Mouse (Mus musculus) spleen, postnatal 36 days (tissue): ENCODE results near the gene Syne1.

ENCODE experiments used
- DNase-seq, 2 experiments: peaks; one replicate each; pipeline ENCODE4 v3.0.0; 2022; ENCODE audit warnings: low spot score in 2 of 2, mixed read lengths in 1 of 2

Gene Syne1

DNA sequence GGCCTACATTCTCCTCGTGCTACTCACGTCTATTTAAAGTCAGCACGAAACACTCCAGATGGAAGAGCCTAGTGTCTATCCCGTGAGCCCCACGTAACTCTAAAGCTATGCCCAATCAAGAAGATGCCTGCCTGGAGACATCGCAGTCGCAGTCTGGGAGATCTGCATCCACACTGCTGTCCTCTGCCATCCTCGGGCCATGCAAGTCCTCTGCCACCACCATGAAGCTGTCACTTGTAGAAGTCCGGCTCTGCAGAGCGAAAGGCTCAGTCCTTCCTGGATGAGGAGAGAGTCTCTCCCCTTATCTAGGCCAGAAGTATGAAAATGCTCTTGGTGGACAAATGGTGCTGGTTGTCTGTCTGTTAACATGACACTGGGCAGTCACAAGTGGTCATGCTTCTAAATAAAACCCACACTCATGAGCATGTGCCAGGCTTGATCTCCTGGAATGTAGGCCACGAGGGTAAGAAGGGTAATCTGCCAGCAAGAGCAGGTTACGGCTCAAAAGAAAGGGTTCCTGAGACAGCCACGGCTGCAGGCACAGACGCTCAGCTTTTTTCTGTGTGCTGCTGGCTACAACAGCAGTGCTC, 482.5 kb downstream of the Syne1 start, which contains the start of gene Gm10097:
Gene Gm10097 (plus strand): TSS at position 517 of the 590 bp plus-strand sequence.
- no peak for DNase-seq

DNA sequence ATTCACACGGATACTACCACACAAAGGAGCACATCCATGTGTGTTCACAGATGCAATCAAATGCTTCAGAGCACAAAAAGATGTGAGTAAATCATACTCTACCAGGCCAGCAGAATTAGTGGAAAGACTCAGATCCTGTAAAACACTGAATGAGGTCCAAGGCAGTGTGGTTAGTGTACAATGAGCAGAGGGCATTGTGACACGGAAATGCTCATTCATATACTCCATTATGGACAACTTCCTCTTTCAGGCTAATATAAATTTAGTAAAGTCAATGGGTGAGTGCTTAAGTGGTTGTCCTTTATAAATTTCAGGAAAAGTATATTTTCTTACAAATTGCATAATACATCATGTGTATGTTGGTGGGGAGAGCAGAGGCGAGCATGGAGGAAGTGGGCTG, 484.2 kb downstream of the Syne1 start:
- DNase-seq: no peak

DNA sequence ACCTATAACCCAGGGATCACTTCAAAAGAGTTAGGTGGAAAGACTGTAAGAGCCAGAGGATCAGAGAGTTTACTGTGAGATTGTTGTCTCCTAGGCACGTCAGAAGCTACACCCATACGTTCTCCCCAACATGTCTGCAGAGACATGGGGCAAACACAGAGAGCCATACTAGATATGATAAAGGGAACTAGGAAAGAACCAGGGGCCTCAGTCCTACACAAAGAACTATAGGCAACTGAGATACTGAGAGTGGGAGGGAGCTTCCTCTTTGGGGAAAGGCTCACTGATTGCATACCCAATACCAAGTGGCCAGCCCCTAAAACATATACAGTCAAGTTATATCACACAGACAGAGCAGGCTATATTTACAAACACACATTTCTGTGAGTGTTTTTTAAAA, 491.3 kb downstream of the Syne1 start:
- no peak for DNase-seq

DNA sequence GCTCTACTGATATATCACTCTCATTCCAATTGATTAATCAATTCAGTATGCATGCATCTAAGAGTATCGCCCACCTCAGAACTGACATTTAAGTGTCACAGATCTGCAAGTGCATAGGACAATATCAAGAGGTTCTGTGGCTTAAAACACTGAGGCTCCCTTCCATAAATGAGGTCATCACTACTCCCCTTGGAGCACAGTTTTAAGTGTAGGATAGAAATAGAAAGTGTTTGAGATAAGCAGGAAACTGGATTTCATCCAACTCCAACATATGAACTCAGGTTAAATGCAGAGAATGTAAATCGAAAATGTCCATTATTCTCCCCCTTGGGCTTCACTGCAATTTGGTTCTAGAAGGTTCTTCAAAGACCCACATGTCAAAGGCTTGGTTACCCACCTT, 492.4 kb downstream of the Syne1 start:
- DNase-seq: no peak

DNA sequence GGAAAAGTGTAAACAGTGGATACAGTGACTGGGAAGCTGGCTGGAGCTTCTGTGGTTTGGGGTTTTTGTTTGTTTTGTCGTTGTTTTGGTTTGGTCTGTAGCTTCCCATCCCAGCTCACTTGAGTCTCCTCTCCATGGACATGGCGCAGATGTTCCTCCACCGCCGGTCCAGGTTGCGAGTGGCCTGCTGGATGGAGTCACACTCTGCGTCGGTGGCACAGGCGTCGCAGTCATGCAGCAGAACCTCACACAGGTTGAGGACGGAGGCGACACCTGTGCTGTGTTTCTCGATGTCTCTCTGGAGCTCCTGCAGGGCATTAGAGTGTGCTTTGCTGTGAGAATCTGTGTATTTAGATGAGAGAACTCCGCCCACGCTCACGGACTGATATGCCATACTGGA, 493.6 kb downstream of the Syne1 start:
- DNase-seq: no peak

DNA sequence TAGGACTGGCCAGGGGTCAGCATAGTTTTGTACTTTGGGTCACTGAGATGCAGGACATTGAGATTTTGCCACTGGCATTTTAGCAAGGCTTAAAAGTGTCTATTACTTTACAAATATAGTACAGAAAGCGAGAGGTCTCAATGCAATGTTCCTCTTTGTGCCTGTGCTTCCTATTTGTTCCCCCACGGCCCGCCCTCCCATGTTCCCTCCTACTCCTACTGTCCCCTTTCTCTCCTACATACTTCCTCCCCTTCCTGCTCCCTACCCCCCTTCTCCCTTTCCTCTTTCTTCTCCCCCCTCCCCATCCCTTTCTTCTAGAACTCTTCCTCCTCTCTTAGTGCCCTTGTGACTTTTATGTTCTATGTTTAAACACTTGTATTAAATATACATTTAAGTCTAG, 494.3 kb downstream of the Syne1 start:
- no peak for DNase-seq

DNA sequence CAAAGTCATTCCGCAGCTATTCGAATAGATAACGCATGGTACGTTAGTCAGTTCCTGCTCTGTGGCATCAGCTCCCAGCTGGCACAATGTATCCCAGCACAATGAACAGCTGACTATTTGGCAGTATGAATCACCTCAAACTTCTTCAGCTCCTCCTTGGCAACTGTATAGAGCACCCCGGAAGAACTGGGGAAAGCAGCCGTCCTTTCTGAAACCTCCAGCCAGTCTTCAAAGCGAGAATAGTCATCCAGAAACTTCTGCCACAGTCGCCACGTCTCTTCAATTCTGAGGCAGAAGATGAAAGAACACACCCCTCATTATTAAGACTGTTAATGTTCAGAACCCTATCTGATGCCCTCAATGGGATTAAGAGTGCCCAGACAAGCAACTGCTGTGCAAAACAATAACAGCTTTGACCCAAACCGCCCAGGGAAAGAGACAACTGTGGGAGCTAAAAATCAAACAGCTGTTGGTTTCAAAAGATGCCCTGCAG, 495.0 kb downstream of the Syne1 start:
- no peak for DNase-seq

DNA sequence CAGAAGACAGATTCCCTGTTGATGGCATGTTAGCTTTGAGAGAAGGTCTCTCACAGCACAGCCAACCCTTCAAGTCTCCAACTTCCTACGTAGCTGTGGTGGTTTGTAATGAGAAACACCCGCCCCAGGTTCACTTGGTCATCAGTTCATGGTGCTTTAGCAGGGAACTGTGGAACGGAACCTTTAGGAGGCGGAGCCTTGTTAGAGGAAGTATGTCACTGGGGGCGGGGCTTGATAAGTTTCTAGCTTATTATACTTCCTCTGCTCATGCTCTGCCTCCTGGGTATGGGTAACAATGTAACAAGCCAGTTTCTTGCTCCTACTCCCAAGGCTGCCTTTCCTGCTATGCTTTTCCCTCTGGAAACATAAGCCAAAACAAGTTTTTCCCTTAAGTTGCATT, 505.6 kb downstream of the Syne1 start:
- DNase-seq: no peak

DNA sequence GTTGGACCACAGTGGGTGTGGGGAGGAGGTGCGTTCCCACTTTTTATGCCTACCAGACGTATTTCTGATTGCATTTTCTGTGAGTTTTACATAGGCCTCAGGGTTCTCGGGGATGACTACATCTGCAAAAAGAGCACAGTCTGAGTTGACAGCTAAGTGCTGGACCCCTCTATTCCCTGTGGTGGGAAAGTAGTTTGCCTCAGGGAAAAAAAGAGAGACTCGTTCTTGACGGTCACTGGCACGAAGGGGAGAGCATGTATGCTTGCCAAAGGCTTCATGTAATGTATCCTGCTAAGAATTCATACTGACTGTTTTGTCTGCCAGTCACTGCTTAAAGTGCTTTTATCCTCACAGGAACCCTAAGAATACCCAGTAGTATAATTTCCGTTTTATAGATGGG, 506.1 kb downstream of the Syne1 start:
- DNase-seq: no peak

DNA sequence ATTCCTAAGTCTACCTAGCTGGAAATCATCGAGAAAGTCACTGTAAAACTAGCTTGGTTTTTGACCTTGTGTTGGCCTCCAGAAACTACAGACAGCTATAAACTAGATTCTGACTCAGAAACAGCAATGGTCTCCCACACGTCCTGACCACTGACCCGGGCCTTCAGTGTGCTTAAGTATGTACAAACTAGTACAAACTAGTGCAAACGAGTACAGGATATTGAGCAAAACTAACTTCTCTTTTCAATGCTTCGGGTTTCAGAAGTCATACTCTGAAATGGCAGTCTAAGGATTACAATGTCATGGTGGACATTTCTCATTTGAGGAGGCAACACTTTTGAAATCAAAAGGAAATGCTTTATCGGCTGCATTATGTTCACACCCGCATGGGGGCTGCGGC, 506.8 kb downstream of the Syne1 start:
- DNase-seq: no peak

DNA sequence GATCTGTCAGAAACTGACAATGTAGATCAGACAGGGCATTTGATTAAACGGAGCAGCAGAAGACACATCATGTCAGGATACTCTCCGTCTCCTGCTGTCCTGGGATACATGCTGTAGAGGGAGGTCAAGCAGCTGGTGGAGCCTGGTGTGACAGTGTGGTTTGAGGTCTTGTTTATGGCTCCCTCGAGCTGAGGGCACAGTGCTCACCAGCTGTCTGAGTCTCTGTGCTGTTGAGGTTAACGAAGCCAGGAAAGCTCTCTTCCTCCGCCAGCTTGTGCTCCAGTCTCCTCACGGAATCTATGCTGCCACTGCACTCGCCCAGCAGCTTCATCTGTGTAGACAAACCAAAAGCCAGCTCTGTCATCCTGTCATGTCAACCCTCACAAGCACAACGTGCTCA, 510.0 kb downstream of the Syne1 start:
- DNase-seq: no peak

DNA sequence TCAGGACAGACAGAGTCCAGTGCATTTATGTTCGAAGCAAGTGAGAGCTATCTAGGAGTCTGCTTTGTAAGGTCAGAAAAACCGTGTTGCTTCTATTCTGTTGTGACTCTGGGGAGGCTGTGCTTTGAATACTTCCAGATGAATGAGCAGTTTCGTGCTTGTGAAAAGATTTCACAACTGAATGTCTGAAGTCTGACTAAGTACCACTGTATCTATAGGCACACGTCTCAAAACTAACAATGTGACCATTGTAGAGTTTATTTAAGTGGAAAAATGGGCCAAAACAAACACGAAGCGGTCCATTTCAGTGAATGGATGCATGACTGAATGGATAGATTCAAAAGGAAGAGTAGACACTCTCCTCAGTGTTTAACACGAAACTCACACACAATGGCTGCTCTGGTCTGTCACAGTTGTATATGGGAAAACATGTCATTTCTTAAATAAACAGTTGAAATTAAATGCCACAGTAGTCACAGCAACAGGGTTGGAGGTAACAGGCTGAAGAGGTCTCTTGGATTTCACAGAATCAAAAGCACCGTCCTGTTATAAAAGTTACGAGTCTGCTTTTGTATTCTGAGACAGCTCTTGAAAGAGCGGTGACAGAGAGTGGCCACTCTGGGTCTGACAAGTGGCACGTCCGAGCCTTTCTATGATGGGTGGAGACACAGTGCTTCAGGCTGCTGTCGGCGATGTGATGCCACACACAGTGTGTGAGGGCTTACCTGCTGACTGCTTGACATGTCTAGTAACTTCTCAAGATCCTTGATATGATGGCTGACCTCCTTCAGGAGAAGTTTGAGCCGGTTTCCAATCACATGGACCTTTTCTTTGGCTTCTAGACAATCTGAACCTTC, 518.9 kb downstream of the Syne1 start:
- no peak for DNase-seq

DNA sequence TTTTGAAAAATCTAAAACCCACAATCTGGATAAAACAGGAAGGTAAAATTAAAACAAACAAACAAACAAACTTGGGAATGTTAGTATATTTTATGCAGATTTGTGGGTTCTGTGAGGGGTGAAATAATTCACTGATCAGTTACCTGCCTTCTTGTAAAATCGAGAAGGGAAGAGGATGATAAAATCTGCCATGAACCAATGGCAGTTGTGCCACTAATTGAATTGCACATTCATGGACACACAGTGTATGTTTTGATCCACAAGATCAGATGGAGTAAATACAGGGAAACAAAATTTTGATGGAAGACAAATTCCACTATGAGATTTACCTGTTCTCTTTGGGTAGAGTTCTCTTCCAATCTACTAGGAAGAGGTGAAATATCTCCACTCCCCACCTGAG, 521.4 kb downstream of the Syne1 start:
- no peak for DNase-seq

DNA sequence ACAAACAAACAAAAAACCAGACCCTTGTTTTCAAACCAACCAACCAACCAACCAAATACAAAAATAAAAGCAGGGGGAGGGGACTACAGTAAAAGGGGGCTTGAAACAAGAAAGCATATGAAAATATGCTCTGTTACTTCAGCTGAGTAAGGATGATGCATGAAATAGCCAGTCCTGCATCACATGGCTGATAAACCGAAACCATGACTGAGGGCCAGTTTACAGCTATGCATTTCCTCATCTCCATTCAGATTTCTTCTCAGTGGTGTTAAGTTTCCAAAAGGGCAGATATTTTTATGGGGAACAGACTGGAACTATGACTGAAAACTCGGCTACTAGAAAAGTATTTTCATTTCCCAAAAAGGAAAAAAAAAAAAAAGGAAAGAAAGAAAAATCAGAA, 522.1 kb downstream of the Syne1 start:
- DNase-seq: no peak

DNA sequence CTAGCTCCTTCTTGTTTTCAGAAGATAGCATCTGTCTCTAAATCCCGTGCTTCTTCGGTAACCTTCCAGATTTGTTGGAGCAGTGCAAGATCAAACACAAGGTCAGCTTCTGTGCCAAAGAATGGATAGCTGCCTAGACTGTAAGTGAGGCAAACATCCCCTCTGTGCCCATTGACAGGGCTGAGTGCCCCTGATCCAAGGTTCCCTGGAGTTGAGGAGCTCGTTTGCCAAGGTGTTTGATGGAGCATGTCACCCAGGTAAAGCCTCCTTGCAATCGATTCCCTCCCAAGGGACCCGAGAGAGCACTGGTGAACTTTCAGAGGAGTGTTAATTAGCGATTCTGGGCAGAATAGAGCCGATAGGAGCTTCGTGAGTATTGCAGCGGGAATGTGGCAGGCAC, 523.0 kb downstream of the Syne1 start:
- DNase-seq: no peak

DNA sequence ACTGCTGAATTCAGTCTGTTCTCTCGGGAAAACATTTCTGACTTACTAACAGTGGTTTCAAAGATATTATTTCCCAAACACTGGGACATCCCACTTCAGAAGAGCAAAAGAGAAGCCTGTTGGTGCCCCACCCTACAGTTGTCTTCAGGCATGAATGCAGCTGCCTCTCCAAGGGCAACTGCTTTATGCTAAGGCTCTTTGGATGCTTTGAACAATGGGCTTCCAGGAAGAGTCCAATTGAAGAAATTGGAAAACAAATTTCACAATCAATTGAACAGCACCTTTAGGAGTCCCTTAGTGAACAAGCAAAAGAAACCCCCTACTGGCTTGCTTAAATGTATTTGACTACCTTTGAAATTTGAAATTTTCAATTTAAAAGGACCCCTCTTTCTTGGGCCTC, 524.1 kb downstream of the Syne1 start:
- no peak for DNase-seq

DNA sequence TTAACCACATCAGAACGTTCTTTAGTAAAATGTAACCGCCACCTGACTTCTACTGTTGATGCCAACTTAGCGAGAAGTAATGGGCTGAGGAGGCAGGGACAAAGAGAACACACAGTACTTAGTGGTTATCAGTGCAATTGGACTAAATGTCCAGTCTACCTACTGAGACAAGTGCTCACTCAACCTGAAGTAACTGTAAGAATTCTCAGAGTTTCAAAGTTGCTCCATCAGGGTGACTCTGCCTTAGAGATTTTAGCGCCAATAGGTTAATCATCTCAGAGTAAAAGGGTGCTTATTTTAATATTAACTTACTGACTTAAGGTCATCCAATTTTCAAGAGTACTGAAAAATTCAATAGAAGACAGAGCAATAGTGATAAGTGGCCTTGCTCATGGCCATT, 525.4 kb downstream of the Syne1 start:
- DNase-seq: no peak

DNA sequence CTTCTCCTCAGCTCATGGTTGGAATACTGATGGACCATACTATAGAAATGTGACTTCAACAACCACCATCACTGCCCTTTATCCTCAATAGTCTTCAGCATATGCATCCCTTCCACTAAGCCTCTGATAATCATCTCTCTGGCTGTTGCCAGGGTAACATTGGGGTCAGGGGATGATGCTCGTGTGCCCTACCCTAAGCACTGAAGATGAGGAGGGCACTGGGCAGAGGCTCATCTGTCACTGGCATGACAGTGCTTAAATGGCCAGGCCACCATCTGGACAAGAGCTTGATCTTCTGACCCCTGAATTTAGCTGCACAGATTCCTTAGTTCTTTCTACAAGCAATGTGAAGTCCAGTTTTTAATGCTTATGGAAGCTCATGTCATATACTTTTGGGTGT, 534.1 kb downstream of the Syne1 start:
- DNase-seq: no peak

DNA sequence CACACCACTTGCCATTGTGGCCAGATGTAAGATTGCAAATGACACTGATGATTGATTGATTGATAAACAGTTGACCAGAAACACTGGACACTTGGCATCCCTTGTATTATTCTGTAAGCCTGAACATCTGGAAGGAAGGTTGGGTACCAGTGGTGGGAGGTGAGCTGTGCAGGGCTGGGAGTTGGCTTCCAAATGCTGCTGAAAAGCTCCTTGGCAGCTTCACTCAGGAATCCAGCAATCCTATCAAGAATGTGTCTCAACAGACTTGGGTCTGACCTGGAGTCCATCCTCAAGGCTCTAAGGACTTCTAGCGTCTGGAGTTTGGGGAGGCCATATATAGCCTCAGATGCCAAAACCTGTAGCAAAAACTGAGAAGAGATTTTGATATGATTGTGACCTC, 536.3 kb downstream of the Syne1 start:
- no peak for DNase-seq

DNA sequence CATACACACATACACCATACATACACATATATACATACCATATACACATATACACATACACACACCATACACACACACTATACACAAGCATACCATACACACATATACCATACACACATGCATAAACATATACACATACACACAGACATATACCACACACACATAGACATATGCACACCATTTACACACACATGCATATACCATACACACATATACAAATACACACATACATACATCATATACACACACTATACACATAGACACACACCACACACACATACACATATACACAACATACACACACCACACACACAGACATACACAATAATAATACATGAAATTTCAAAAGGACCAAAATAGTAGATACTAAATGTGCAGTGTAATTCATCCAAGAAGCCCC, 539.3 kb downstream of the Syne1 start:
- DNase-seq: no peak

DNA sequence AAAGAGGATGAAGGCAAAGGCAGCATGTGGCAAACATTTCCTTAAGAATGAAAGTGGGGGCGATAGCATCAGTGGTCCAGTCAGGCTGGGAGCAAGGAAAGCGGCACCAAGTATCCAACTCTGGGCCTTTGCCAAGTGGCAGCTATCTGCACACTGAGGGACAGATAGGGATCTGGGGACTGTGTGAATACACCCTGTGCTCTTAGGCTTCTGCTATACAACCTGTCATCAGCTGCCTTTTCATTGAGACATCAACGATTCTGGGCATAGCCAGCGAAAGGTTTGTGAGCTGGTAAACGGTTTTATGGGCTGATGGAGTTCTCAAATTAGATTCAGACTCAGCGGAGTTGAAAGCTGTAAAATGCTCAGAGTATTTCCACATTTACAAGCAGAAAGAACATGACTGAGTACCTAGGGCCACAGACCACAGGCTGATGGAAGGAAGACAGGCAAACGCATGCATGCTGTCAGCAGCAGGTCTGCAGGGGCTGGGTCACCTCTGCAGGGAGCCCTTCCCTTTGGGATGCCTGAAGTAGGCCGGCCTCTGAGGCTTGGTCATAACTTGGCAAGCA, 542.4 kb downstream of the Syne1 start:
- DNase-seq: no peak

DNA sequence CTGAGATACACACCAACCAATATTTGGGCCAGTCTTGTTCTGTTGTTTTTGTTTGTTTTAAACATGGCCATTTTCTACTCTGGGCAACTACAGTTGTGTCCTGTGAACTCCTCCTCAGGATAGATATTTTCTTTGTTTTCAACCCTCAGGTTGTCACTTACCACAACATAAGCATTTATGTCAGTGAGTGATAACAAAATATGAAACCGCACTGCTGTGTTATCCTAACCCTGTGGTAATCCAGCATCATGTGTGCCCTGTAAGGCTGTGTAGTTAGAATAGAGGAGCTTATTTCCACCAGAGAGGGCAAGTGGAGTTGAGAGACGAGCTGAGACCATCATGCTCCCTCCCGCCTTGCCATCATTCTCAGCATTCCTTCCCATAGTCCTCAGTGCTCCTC, 554.7 kb downstream of the Syne1 start:
- DNase-seq: no peak

DNA sequence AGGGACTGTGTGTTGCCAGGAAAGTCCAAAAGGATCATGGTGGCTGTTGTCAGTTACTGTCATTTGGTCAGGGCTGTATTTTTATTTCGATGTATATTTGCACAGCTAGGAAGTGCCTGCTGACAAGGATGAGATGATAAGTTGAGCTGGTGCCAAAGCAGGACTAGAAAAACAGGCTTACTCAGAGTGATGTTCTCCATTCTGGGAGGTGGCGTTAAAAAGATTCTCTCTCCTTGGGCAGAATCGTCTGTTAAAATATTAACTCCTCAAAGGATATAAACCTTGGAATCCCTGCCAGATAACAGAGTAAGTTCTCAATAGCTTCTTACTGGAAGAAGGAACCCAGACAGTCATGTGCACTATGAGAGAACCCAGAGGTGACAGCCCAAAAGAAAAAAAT, 557.5 kb downstream of the Syne1 start:
- no peak for DNase-seq
